Mouse (Mus musculus): Measurements from ENCODE around the gene Efcc1. TPM values are rescaled to one million over a fixed set of nuclear protein-coding genes. Genes with fewer than 3 reads are reported as not detected.
"Not testable (repeated sequence)": the region's sequence is repeated elsewhere in the genome, so short reads cannot be mapped to it uniquely, and the experiment has no call there.

The Efcc1 gene
- polyA plus RNA-seq, 1 experiment from 2014 or later, result 1.3 TPM

GRCm38 (mm10) chr6:87764296-87764695 lies 33.6 kb downstream of the Efcc1 start:
- not testable (repeated sequence) for H3K4me1 ChIP-seq (ENCODE audit: control insufficient read depth, insufficient read depth, low read length); H3K36me3 ChIP-seq (ENCODE audit: control insufficient read depth, insufficient read depth, low read length); H3K27ac ChIP-seq (ENCODE audit: low read length); H3K9me3 ChIP-seq (replicated peaks; ENCODE audit: control insufficient read depth, low read length); ATAC-seq (ENCODE audit: insufficient read depth, low FRiP score); H3K4me3 ChIP-seq (replicated peaks; ENCODE audit: low read length); H3K9ac ChIP-seq (ENCODE audit: low read length); H3K4me2 ChIP-seq (ENCODE audit: low read depth, low read length); H3K27me3 ChIP-seq (ENCODE audit: control insufficient read depth, insufficient read depth, low read length)
- WGBS, result 87% methylated on average over 2 of the region's 2 CpGs

GRCm38 (mm10) chr6:87770626-87771025 lies 40.0 kb downstream of the Efcc1 start:
- H3K4me1 ChIP-seq (ENCODE audit: control insufficient read depth, insufficient read depth, low read length), result no peaks in the 10 kb centered on the region
- H3K4me3 ChIP-seq (replicated peaks; ENCODE audit: low read length), result no peak overlapping the region
- H3K4me2 ChIP-seq (ENCODE audit: low read depth, low read length), result no peak overlapping the region
- no peaks in the 10 kb centered on the region for H3K9me3 ChIP-seq (replicated peaks; ENCODE audit: control insufficient read depth, low read length)
- no peak overlapping the region for H3K27ac ChIP-seq (ENCODE audit: low read length)
- 45% methylated on average over 8 of the region's 8 CpGs for WGBS
- no peak for ATAC-seq (ENCODE audit: insufficient read depth, low FRiP score)
- H3K9ac ChIP-seq (ENCODE audit: low read length), result no peak overlapping the region
- no peaks in the 10 kb centered on the region for H3K27me3 ChIP-seq (ENCODE audit: control insufficient read depth, insufficient read depth, low read length)
- H3K36me3 ChIP-seq (ENCODE audit: control insufficient read depth, insufficient read depth, low read length), result no peaks in the 10 kb centered on the region

GRCm38 (mm10) chr6:87774466-87774865 lies 43.8 kb downstream of the Efcc1 start:
- H3K27me3 ChIP-seq (ENCODE audit: control insufficient read depth, insufficient read depth, low read length), result no peaks in the 10 kb centered on the region
- no peak overlapping the region for H3K4me3 ChIP-seq (replicated peaks; ENCODE audit: low read length)
- no peaks in the 10 kb centered on the region for H3K4me1 ChIP-seq (ENCODE audit: control insufficient read depth, insufficient read depth, low read length)
- no peaks in the 10 kb centered on the region for H3K9me3 ChIP-seq (replicated peaks; ENCODE audit: control insufficient read depth, low read length)
- no peak for ATAC-seq (ENCODE audit: insufficient read depth, low FRiP score)
- no peaks in the 10 kb centered on the region for H3K36me3 ChIP-seq (ENCODE audit: control insufficient read depth, insufficient read depth, low read length)
- H3K4me2 ChIP-seq (ENCODE audit: low read depth, low read length), result no peak overlapping the region
- WGBS, result 39% methylated on average over 1 of the region's 1 CpGs
- H3K27ac ChIP-seq (ENCODE audit: low read length), result no peak overlapping the region
- H3K9ac ChIP-seq (ENCODE audit: low read length), result no peak overlapping the region

GRCm38 (mm10) chr6:87774909-87775308 lies 44.2 kb downstream of the Efcc1 start:
- Histone ChIP-seq H3K4me3 (replicated peaks; ENCODE audit: low read length) (no peak overlapping the region), H3K4me2 (ENCODE audit: low read depth, low read length) (no peak overlapping the region), H3K36me3 (ENCODE audit: control insufficient read depth, insufficient read depth, low read length) (no peaks in the 10 kb centered on the region), H3K27ac (ENCODE audit: low read length) (no peak overlapping the region), H3K9ac (ENCODE audit: low read length) (no peak overlapping the region), H3K27me3 (ENCODE audit: control insufficient read depth, insufficient read depth, low read length) (no peaks in the 10 kb centered on the region), H3K9me3 (replicated peaks; ENCODE audit: control insufficient read depth, low read length) (no peaks in the 10 kb centered on the region), H3K4me1 (ENCODE audit: control insufficient read depth, insufficient read depth, low read length) (no peaks in the 10 kb centered on the region)
- 72% methylated on average over 9 of the region's 9 CpGs for WGBS
- ATAC-seq (ENCODE audit: insufficient read depth, low FRiP score), result no peak

- Histone ChIP-seq H3K4me1 (ENCODE audit: control insufficient read depth, insufficient read depth, low read length) (no peaks in the 10 kb centered on the region), H3K4me2 (ENCODE audit: low read depth, low read length) (no peak overlapping the region), H3K27me3 (ENCODE audit: control insufficient read depth, insufficient read depth, low read length) (no peaks in the 10 kb centered on the region), H3K4me3 (replicated peaks; ENCODE audit: low read length) (no peak overlapping the region), H3K9me3 (replicated peaks; ENCODE audit: control insufficient read depth, low read length) (no peaks in the 10 kb centered on the region), H3K27ac (ENCODE audit: low read length) (no peak overlapping the region), H3K36me3 (ENCODE audit: control insufficient read depth, insufficient read depth, low read length) (no peaks in the 10 kb centered on the region), H3K9ac (ENCODE audit: low read length) (no peak overlapping the region)
- no peak for ATAC-seq (ENCODE audit: insufficient read depth, low FRiP score)
- WGBS, result 56% methylated on average over 3 of the region's 3 CpGs
Observed at GRCm38 (mm10) chr6:87775588-87776245, 45.0 kb downstream of the Efcc1 start.

GRCm38 (mm10) chr6:87776663-87777062 lies 46.0 kb downstream of the Efcc1 start:
- Histone ChIP-seq H3K4me3 (replicated peaks; ENCODE audit: low read length) (no peak overlapping the region), H3K9ac (ENCODE audit: low read length) (no peak overlapping the region), H3K4me1 (ENCODE audit: control insufficient read depth, insufficient read depth, low read length) (no peaks in the 10 kb centered on the region), H3K4me2 (ENCODE audit: low read depth, low read length) (no peak overlapping the region), H3K27ac (ENCODE audit: low read length) (no peak overlapping the region), H3K27me3 (ENCODE audit: control insufficient read depth, insufficient read depth, low read length) (no peaks in the 10 kb centered on the region), H3K9me3 (replicated peaks; ENCODE audit: control insufficient read depth, low read length) (no peaks in the 10 kb centered on the region), H3K36me3 (ENCODE audit: control insufficient read depth, insufficient read depth, low read length) (no peaks in the 10 kb centered on the region)
- no peak for ATAC-seq (ENCODE audit: insufficient read depth, low FRiP score)
- 75% methylated on average over 1 of the region's 1 CpGs for WGBS

- Histone ChIP-seq H3K4me2 (ENCODE audit: low read depth, low read length) (no peak within 1 kb of the TSS), H3K4me3 (replicated peaks; ENCODE audit: low read length) (no peak within 1 kb of the TSS), H3K27ac (ENCODE audit: low read length) (no peak within 1 kb of the TSS), H3K4me1 (ENCODE audit: control insufficient read depth, insufficient read depth, low read length) (no peaks in the 10 kb centered on the region), H3K9ac (ENCODE audit: low read length) (peak within 1 kb of the TSS; percentile 31; the same call in 1 of the 2 replicates), H3K36me3 (ENCODE audit: control insufficient read depth, insufficient read depth, low read length) (no peaks in the 10 kb centered on the region), H3K27me3 (ENCODE audit: control insufficient read depth, insufficient read depth, low read length) (no peaks in the 10 kb centered on the region), H3K9me3 (replicated peaks; ENCODE audit: control insufficient read depth, low read length) (no peaks in the 10 kb centered on the region)
- WGBS, result 56% methylated on average over 2 of the region's 2 CpGs
- ATAC-seq (ENCODE audit: insufficient read depth, low FRiP score), result no peak
Observed at GRCm38 (mm10) chr6:87777842-87778241, 47.2 kb downstream of the Efcc1 start, which contains the start of gene Gp9. TSS of gene Gp9 (plus strand) at chr6:87778072.

- peak; percentile 21; the same call in 1 of the 2 replicates for ATAC-seq (ENCODE audit: insufficient read depth, low FRiP score)
- Histone ChIP-seq H3K4me3 (replicated peaks; ENCODE audit: low read length) (no peak overlapping the region), H3K9ac (ENCODE audit: low read length) (peak overlapping the region; percentile 31; the same call in 1 of the 2 replicates), H3K27me3 (ENCODE audit: control insufficient read depth, insufficient read depth, low read length) (no peaks in the 10 kb centered on the region), H3K9me3 (replicated peaks; ENCODE audit: control insufficient read depth, low read length) (no peaks in the 10 kb centered on the region), H3K4me1 (ENCODE audit: control insufficient read depth, insufficient read depth, low read length) (no peaks in the 10 kb centered on the region), H3K36me3 (ENCODE audit: control insufficient read depth, insufficient read depth, low read length) (no peaks in the 10 kb centered on the region), H3K27ac (ENCODE audit: low read length) (no peak overlapping the region), H3K4me2 (ENCODE audit: low read depth, low read length) (no peak overlapping the region)
- 67% methylated on average over 11 of the region's 11 CpGs for WGBS
Observed at GRCm38 (mm10) chr6:87778294-87779173, 47.9 kb downstream of the Efcc1 start.

Data from stomach, embryonic 16.5 days (tissue).